Comparison of ENCODE assay signal across 9 mouse cellular contexts in genomic region chr7:100005790-100006189, GRCm38 (mm10). TPM values are rescaled to one million over a fixed set of nuclear protein-coding genes. Genes with fewer than 3 reads are reported as not detected.
DNase-seq lines count a peak whose midpoint lies in the region; ATAC-seq and TF ChIP-seq lines count a peak whose summit lies in the region.
"Had no signal": no experiment of that assay in that cellular context is flagged by ENCODE, and none has a peak within 500 bp of the region (broad histone marks: within the 10 kb centered on the region; RNA-seq: fewer than 3 reads in every experiment).

Gene Chrdl2 (plus strand): TSS chr7:100006172.

- H3K4me1 ChIP-seq in heart, embryonic 15.5 days (replicated peaks): peaks cover 11% of the 10 kb centered on the region
- peaks cover 2% of the 10 kb centered on the region; the same call in 1 of the 2 replicates for H3K4me1 ChIP-seq in midbrain, postnatal 0 days (ENCODE audit: insufficient read depth, low read length)

- no peaks in the 10 kb centered on the region for H3K36me3 ChIP-seq in heart, embryonic 15.5 days
- H3K36me3 ChIP-seq in midbrain, postnatal 0 days (ENCODE audit: insufficient read depth, low read length): no peaks in the 10 kb centered on the region

- intact Hi-C loops in left cerebral cortex, postnatal 10 days (cut with DNase I): loop anchor here (5.0 kb wide), 1 partner anchor 102 kb away; no protein-coding TSS in a partner anchor
- intact Hi-C loops in left cerebral cortex, postnatal 14 days (cut with DNase I): loop anchor here (5.0 kb wide), 1 partner anchor 102 kb away; no protein-coding TSS in a partner anchor

- H3K27me3 ChIP-seq in heart, embryonic 15.5 days: peaks cover 72% of the 10 kb centered on the region
- peaks cover 37% of the 10 kb centered on the region for H3K27me3 ChIP-seq in midbrain, postnatal 0 days (ENCODE audit: insufficient read depth, low read length)

- WGBS in heart, embryonic 15.5 days: under 1% methylated on average over 44 of the region's 44 CpGs
- WGBS in midbrain, postnatal 0 days: under 1% methylated on average over 33 of the region's 44 CpGs

- peak within 1 kb of the TSS; percentile 41 for H3K9ac ChIP-seq in heart, embryonic 15.5 days
- peak within 1 kb of the TSS; percentile 55 for H3K9ac ChIP-seq in midbrain, postnatal 0 days (replicated peaks; ENCODE audit: low read length, poor library complexity, severe bottlenecking)

- H3K27ac ChIP-seq in heart, embryonic 15.5 days: no peak within 1 kb of the TSS
- H3K27ac ChIP-seq in midbrain, postnatal 0 days (ENCODE audit: low read depth, low read length): no peak within 1 kb of the TSS

- H3K4me3 ChIP-seq in heart, embryonic 15.5 days: peak within 1 kb of the TSS; percentile 56
- peak within 1 kb of the TSS; percentile 52 for H3K4me3 ChIP-seq in midbrain, postnatal 0 days (ENCODE audit: low read depth, low read length)

- no peak for TF ChIP-seq CTCF in midbrain, postnatal 0 days (IDR thresholded peaks at IDR 0.05)

- ATAC-seq in heart, embryonic 15.5 days (replicated peaks; ENCODE audit: insufficient number of reproducible peaks, insufficient read depth, low FRiP score, low read depth): peak; percentile 68
- peak; percentile 85 for ATAC-seq in midbrain, postnatal 0 days (ENCODE audit: low FRiP score)
- ATAC-seq in erythroblast, adult 5-6 weeks (replicated peaks; ENCODE audit: low FRiP score, poor library complexity, severe bottlenecking): no peak

- DNase-seq in left cerebral cortex, postnatal 10 days (ENCODE audit: extremely low spot score in 1 of 2, low spot score in 2 of 2): peak; percentile 40 to 54
- DNase-seq in left cerebral cortex, adult 8-10 months (ENCODE audit: low spot score in 2 of 2): no peak
- DNase-seq in embryo, embryonic 10 days (ENCODE audit: low spot score): peak; percentile 60
- DNase-seq in left cerebral cortex, postnatal 14 days (ENCODE audit: low spot score in 2 of 2): peak; percentile 14 to 30
- DNase-seq in midbrain, postnatal 0 days (ENCODE audit: low spot score): peak; percentile 65
- peak; percentile 13 to 41 for DNase-seq in thymus, postnatal 36 days

- peak within 1 kb of the TSS; percentile 95 for H3K4me2 ChIP-seq in heart, embryonic 15.5 days
- H3K4me2 ChIP-seq in midbrain, postnatal 0 days (ENCODE audit: low read depth, low read length, poor library complexity, severe bottlenecking): peak within 1 kb of the TSS; percentile 98

- H3K9me3 ChIP-seq in heart, embryonic 15.5 days (replicated peaks): no peaks in the 10 kb centered on the region
- no peaks in the 10 kb centered on the region for H3K9me3 ChIP-seq in midbrain, postnatal 0 days (ENCODE audit: low read length)

RNA-seq across cellular contexts. Expression of gene Chrdl2, which starts in this region (rescaled TPM):
- under 1 TPM in 1 of 2 experiments, not detected in 1; 0.62 TPM for total RNA-seq in left cerebral cortex, postnatal 10 days (2021)
- total RNA-seq in left cerebral cortex, adult 8-10 months (2022): under 1 TPM; 0.19 to 0.61 (median 0.48) TPM
- polyA plus RNA-seq in heart, embryonic 15.5 days (2015; fragmentation: Nextera tagmentation; extraction: Ambion mirVana): 0.11 and 0.37 TPM in 2 replicates
- under 1 TPM in 1 of 2 experiments, not detected in 1; 0.32 TPM for total RNA-seq in left cerebral cortex, postnatal 14 days (2021)
- 1.7 TPM in 1 of 2 replicates, not detected in the other for total RNA-seq in midbrain, postnatal 0 days (2014; rRNA removed)
- 0.21 and 0.23 TPM in 2 replicates for polyA plus RNA-seq in midbrain, postnatal 0 days (2015; fragmentation: Nextera tagmentation; extraction: Ambion mirVana)
- total RNA-seq in erythroblast, adult 5-6 weeks (2015; ENCODE audit: low replicate concordance): not detected in 2 replicates
- total RNA-seq in erythroblast, adult 5-6 weeks (2017; ENCODE audit: low replicate concordance): not detected in 2 replicates
- total RNA-seq: adrenal gland, adult 18-20 months had no signal

Comparison
In these comparisons a context has a peak if more than half of its experiments do, and no peak if none do; other contexts are left out.
1. Peak in DNase-seq in left cerebral cortex, postnatal 10 days; RNA of the gene not detected or under 1 TPM.
2. Peak in ATAC-seq, H3K4me3 ChIP-seq, H3K9ac ChIP-seq and H3K4me2 ChIP-seq in heart, embryonic 15.5 days; RNA of the gene not detected or under 1 TPM.
3. Peak in DNase-seq in left cerebral cortex, postnatal 14 days; RNA of the gene not detected or under 1 TPM.
4. DNase-seq: peak in embryo, embryonic 10 days (single experiment), midbrain, postnatal 0 days (single experiment) and thymus, postnatal 36 days (2 of 2); none in left cerebral cortex, adult 8-10 months (0 of 2).